Mouse (Mus musculus): ENCODE results near the gene Kif5a. TPM values are rescaled to one million over a fixed set of nuclear protein-coding genes. Genes with fewer than 3 reads are reported as not detected.

Kif5a gene
- total RNA-seq, 2 experiments from 2014 or later, result under 0.01 TPM; not detected in 1

GRCm38 (mm10) chr10:127290307-127290929 is 27.3 kb upstream of the Kif5a start:
- ATAC-seq (replicated peaks; ENCODE audit: low FRiP score, poor library complexity, severe bottlenecking), result peak; percentile 77

DNA sequence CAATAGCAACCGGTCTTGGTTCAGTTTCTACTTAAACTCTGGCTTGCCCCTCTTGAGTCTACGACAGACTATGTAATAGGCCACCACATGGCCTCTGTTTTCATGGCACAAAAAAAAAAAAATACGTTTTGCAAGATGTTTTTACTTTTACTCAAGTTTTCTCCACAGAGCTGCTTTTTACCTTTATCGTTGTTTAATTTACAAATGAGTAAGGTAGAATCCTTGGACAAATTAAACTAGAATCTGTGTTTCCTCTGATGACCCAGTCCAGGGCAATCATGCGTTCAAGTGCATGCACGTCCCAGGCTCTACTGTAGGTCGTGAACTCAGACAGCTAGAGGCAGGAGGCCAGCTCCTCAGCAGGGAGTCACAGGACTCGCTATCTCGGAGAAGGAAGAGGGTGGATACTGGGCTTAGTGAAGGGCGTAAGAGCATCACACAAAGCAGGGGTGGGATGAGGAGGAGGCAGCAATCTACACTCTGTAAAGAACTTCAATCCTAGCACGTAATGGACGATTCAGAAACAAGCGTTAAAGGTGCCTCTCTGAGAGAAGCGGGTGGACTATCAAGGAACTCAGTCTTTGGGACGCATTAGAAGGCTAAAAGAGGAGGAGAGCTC is 26.5 kb upstream of the Kif5a start:
- peak; percentile 35 for ATAC-seq (replicated peaks; ENCODE audit: low FRiP score, poor library complexity, severe bottlenecking)

DNA sequence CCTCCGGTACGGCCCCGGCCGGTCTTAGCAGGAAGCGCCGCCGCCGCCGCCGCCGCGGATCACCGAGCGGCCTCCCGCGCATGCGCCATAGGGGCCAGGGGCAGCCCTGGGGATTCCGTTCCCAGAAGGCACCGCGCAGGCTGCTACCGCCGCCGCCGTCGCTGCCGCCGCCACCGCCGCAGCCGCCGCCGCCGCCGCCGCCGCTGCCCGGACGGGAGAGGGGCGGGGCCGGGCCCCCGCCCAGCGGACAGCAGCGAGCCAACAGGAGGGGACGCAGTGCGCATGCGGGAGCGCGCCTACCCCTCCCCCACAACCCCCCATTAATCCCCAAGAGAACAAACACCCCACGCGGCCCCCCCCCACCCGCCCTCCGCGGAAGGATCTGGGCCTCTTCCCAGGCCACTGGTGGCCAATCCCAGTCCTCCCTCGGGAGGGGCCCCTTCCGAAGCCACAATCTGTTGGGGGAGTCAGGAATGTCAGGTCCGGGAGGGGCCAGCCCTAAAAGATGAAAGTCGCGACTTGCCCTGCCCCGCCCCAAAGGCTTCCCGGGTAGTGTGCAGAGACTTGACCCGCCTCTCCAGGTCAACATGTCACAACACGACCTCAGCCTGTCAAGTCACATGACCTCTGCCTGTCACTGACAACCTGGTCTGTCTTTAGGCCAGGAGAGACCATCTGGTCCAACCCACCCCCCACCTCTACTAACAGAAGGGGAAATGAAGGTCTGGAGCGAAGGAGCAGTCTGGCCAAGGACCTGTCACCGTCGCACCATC is 25.8 kb upstream of the Kif5a start, which contains the start of gene Mbd6:
Mbd6 (minus strand) TSS at position 219 of the 773 bp plus-strand sequence.
- peak; percentile 53 for ATAC-seq (replicated peaks; ENCODE audit: low FRiP score, poor library complexity, severe bottlenecking)

GRCm38 (mm10) chr10:127288328-127288799 is 25.2 kb upstream of the Kif5a start:
- ATAC-seq (replicated peaks; ENCODE audit: low FRiP score, poor library complexity, severe bottlenecking), result no peak

- no peak for ATAC-seq (replicated peaks; ENCODE audit: low FRiP score, poor library complexity, severe bottlenecking)
Observed at GRCm38 (mm10) chr10:127287936-127288293, 24.8 kb upstream of the Kif5a start.

- ATAC-seq (replicated peaks; ENCODE audit: low FRiP score, poor library complexity, severe bottlenecking), result no peak
Observed at GRCm38 (mm10) chr10:127287271-127287935, 24.3 kb upstream of the Kif5a start.

- no peak for ATAC-seq (replicated peaks; ENCODE audit: low FRiP score, poor library complexity, severe bottlenecking)
Observed at GRCm38 (mm10) chr10:127286730-127287129, 23.6 kb upstream of the Kif5a start.

DNA sequence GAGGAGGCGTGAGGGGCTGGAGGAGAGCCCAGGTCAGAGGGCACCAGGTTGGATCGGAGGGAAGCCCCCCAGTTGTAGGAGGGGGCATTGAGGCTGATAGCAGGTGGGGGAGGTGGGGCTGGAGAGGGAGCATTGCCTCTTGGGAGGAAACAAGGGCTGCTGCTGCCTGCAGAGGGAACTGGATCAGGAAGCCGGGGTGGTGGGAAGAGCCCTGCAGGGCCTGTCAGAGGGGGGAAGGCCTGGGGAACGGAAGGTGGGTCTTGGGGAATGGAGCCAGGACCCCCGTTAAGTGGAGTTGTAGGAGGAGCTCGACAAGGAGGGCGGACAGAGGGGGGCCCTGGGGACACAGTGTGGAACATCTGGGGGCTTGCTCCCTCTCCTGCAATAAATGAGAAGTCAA is 23.0 kb upstream of the Kif5a start:
- no peak for ATAC-seq (replicated peaks; ENCODE audit: low FRiP score, poor library complexity, severe bottlenecking)

- ATAC-seq (replicated peaks; ENCODE audit: low FRiP score, poor library complexity, severe bottlenecking), result no peak
Observed at GRCm38 (mm10) chr10:127285644-127286043, 22.5 kb upstream of the Kif5a start.

GRCm38 (mm10) chr10:127284724-127285500 is 21.8 kb upstream of the Kif5a start:
- no peak for ATAC-seq (replicated peaks; ENCODE audit: low FRiP score, poor library complexity, severe bottlenecking)

DNA sequence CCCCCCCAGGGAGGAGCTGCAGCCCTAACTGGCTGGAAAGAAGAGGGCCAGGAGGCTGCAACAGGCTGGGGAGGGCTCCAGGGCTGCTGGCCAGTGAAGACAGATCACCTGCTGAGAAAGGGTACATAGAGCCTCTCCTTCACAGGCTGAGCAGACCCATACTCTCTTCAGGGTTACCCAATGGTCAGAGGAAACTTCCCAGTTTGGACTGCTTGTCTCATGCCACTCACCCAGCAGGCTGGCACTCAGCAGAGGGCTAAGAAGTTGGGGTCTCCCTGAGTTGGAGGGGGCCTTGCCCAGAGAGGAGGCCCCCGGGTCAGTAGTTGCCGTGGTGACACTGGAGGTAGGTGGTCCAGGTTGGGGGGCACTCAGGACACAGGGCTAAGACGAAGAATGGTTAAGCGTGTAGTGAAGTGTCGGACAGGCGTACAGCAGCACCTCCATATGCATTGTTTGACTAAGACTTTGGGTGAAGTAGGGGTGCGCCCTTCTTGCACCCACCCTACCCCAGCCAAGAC is 21.0 kb upstream of the Kif5a start:
- ATAC-seq (replicated peaks; ENCODE audit: low FRiP score, poor library complexity, severe bottlenecking), result no peak

DNA sequence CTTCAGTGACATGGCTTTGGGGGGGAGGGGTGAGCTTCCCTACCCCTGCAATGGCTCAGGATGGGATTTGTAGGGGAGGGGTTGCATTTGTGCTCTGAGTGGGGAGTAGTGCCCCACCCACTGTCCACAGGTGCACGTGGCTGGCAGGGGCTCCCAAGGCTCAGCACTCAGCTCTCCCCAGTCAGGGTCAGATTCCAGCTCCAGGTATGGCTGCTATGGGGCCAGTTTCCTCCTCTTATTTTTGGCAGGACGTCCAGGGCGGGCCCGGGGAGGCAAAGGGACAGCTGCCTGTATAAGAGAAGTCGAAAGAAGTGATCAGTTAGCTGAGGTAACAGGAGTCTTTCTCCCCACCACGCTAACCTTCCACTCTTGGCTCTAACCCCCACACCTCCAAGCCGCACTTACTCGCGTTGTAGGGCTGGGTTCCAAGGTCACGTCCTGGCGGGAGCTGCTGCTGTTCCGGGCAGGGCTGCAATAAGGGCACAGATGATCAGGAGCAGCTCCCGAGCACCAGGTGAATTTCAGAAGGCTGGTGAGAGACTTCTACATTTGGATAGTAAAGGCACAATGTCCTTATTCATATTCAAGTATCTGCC is 19.6 kb upstream of the Kif5a start:
- ATAC-seq (replicated peaks; ENCODE audit: low FRiP score, poor library complexity, severe bottlenecking), result no peak

- ATAC-seq (replicated peaks; ENCODE audit: low FRiP score, poor library complexity, severe bottlenecking), result no peak
Observed at GRCm38 (mm10) chr10:127281316-127281715, 18.2 kb upstream of the Kif5a start.

DNA sequence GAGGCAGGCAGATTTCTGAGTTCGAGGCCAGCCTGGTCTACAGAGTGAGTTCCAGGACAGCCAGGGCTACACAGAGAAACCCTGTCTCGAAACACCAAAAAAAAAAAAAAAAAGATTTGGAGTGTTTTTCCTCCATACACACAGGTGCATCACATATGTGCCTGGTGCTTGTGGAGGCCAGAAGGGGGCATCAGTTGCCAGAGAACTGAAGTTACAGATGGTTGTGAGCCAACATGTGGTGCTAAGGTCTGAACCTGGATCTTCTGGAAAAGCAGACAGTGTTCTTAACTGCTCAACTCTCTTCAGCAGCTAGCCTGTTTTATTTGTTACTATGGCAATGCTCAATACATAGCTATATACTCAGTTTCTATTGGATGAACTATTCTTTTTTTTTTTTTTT is 16.6 kb upstream of the Kif5a start:
- ATAC-seq (replicated peaks; ENCODE audit: low FRiP score, poor library complexity, severe bottlenecking), result no peak

DNA sequence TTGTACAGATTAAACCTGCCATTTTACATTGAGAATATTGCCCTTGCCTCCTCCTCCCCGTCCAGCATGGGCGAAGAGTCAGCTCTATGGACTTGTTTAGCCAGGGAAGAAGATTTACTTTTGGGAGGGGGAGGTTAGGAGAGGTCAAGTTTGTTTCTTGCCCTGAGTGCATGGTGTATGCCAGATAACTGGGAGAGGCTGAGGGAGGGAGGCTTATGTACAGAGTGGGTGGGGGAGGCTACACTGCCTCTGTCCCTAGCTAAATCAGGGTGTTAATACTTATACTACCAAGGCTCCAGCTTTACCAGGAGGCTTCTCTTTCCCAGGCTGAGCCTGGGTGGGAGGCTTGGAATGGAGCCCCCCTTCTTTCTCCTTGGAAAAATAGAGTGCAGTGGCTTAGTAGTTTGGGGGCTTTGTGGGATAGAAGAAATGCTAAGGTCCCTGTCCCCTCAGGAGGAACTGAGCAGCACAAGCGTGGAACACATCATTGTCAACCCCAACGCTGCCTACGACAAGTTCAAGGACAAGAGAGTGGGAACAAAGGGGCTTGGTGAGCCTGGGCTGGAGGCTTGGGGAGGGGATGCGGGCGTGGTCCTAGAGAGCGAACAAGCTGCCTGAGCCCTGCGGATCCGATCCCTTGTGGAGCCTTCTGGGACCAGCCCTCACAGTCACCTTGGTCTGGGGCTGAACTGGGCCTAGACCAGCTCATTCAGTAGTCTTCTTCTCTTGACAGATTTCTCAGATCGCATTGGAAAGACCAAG is 11.3 kb upstream of the Kif5a start:
- no peak for ATAC-seq (replicated peaks; ENCODE audit: low FRiP score, poor library complexity, severe bottlenecking)

- no peak for ATAC-seq (replicated peaks; ENCODE audit: low FRiP score, poor library complexity, severe bottlenecking)
Observed at GRCm38 (mm10) chr10:127272371-127272770, 9.2 kb upstream of the Kif5a start.

DNA sequence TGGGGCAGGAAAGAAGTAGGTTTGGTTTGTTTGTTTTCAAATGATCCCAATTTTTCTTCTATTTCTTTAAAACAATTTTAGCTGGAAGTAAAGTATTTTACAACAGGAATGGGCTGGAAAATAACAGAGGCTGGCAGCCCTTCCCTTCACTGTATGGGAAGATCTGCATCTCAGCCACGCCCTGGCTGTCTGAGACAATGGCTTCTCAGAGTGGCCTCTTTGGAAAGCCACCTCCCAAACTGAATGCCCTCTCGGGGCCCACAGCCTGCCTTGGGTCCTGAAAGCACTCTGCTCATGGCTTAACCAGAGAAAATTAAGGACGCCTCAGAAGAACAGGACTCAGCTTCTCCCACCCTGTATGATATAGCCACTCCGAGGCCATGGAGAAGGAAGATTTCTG is 6.7 kb upstream of the Kif5a start:
- ATAC-seq (replicated peaks; ENCODE audit: low FRiP score, poor library complexity, severe bottlenecking), result no peak

DNA sequence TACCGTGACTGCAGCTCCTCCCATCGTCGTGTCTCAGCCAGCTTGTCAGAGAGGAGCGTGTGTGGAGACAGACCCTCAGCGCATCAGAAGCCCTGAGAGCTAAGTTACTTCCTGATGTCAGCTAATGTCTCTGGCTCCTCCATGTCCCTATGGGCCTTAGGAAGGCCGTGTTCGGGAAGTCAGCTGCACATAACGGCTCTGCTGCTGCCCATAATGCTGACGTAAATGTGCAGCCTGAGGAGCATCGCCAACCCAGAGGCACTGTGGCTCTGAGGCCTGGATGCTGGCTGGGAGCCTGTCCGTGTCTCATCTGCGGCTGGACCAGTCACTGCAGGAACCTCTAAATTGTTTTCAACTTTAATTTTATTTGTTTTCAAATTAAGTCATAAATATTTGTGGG is 5.9 kb upstream of the Kif5a start:
- no peak for ATAC-seq (replicated peaks; ENCODE audit: low FRiP score, poor library complexity, severe bottlenecking)

Measured in erythroblast, adult 5-6 weeks (primary cell).